Mouse (Mus musculus) forelimb bud, embryonic 11.5 days (tissue): Measurements from ENCODE around the gene Foxc1.

Source experiments
- DNase-seq: peaks from one replicate; pipeline ENCODE4 v3.0.0-alpha.2; 2012; ENCODE audit warnings: low read depth, low spot score

Gene Foxc1

DNA sequence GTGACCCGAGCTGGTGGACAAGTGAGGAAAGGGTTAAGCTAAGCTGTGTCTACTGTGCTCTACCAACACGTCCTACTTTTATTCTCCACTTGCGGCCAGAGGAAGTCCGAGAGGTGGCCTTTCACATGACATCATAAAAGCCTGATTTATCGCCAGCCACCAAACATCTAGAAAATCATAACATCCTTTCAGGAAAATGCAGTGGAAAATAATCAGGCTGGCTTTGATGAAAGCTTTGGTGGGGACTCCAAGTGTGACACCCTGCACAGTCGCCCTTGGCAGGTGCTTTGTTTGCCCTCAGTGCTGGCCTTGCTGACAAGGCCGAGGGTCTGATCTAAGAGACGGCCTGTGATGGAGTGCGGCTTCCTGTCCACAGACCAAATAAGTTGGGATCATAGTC is 23.9 kb downstream of the Foxc1 start:
- DNase-seq, result no peak

DNA sequence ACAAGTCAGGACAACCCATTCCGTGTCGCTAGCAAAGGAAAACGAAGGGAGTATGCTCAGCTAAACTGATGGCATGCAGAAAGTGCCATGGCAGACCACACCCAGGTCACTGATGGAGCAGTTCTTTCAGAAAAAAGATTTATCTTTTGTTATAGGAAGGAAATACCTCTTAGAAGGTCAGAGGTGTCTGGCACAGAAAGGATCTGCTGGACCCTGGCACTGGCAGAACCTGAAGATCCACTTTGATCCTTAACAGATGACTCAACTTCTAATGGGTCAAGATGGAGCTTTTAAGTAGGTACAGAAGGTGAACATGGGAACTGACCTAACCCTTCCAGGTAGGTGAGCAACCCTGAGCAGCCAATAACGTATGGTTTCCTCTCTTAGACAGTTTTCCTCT is 29.4 kb downstream of the Foxc1 start:
- no peak for DNase-seq

- DNase-seq, result no peak
These were observed 43.0 kb downstream of the Foxc1 start for GRCm38 (mm10) chr13:31849258-31849971.

DNA sequence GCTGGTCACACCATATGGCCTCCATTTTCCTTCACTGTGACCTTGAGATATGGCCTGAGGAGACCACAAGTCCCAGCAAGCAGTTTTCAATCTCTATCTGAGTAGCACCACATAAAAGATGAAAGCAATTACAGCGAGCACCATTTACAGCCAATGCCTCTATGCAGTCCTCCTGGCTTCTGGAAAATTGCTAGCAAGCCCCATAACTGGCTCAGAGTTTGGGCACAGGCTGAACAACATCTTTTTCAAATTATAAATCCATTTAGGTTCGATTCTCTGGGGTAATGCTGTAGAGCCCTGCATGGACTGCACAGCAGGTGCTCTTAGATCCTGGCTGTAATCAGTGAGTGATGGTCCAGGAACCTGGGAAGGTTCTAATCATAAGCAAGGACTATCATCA is 47.1 kb downstream of the Foxc1 start:
- DNase-seq, result peak; percentile 87

GRCm38 (mm10) chr13:31854000-31854399 is 47.6 kb downstream of the Foxc1 start:
- DNase-seq, result no peak

- no peak for DNase-seq
These were observed 53.8 kb downstream of the Foxc1 start for GRCm38 (mm10) chr13:31860200-31860599.
